Mouse (Mus musculus): ENCODE data around the gene Glis3.

DNA sequence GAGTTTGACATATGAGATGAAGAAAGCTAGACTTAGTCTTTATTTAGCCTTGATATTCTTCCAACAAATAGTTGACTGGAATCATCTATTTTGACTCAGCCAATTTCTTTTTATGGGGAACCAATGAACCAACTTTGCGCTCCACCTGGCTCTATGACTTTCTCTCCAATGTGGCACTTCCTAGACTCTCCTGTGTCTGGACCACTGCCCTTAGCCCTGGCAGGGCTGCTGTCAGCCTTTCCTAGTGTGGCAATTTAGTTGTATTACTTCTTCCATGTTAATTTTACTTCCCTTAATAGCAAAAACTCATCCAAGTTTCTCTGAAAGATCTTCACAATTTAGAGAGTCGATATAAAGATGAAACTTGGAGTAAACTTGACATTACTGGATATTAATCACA lies 445.2 kb downstream of the Glis3 start:
- no peak for TF ChIP-seq CTCF (IDR thresholded peaks at IDR 0.05; ENCODE audit: control insufficient read depth, insufficient read depth, insufficient replicate concordance, low read depth, low read length)
- TF ChIP-seq POLR2A (IDR thresholded peaks at IDR 0.05; ENCODE audit: control insufficient read depth, low read depth, low read length) = no peak
